Mouse (Mus musculus) monocyte, adult 59 days (primary cell): ENCODE data around the gene AW146154. TPM values are rescaled to one million over a fixed set of nuclear protein-coding genes. Genes with fewer than 3 reads are reported as not detected.

Source experiments
- total RNA-seq, 2 experiments: library from RNA; stranded (reverse); gene quantifications; one replicate each; pipeline ENCODE4 v1.2.4; 2023

The AW146154 gene
- total RNA-seq, result 1 to 10 TPM; 5.0 to 5.3 TPM

DNA sequence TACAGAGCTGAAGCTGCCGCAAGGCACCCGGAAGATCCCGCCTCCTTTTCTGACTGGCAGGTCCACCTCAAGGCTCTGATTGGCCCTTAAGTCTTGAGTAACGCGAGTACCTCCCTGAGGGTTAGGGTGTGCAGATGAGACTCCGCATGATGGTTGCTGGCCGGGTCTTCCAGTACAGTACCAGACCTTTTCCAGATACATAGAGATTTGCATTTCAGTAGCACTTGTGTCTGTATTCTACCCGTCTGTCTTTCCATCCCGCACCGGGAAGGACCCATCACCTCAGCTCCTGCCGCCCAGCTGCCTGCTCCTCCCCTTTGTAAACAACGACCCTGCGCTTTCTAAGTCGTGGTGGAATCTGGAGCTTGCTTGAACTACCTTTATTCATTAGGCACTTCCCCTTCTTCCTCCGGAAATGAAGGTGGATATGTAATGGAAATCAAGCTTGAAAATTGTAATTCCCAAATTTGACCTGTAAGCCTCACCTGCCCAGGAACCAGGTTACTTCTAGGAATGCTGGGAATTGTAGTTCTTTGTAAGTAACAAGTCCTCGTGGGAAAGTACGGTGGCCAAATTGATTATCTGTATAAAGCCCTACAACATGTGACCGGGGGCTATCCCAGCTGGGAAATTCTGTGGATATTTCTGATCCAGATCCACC lies at the start of gene AW146154, which contains the start of gene Gm20449:
Gene AW146154 (minus strand): TSS at position 502 of the 661 bp plus-strand sequence.
Gene Gm20449 (minus strand): TSS at position 29 of the 661 bp plus-strand sequence.

DNA sequence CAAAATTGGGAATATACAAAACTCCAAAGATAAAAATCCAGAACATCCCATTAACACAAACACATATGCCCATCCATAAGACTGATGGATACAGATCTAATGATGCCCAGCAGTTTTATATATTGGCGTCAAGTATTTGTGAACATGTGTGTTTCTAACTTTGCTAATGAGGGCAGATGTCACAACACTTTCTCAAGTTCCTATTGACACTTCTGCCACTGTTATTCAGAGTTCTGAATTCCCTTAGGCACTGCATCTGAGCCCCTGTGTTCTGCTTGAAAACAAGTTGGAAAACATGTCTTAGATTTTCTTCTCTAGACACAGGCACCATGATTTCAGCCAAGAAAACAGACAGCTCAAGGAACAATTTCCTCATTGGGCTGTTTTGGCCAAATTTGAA lies 51.1 kb downstream of the AW146154 start, which contains the start of gene Vmn2r57:
Gene Vmn2r57 (minus strand): TSS at position 101 of the 400 bp plus-strand sequence.

Other genes starting within 250 kb of the AW146154 start
- gene AI987944, start 106.5 kb downstream of the AW146154 start, total RNA-seq, result 10 to 100 TPM in 1 of 2 experiments, 1 to 10 TPM in 1; 8.0 to 11.2 TPM
- not detected for gene Vmn2r57, start 51.2 kb downstream of the AW146154 start, total RNA-seq
- under 1 TPM; 0.12 to 0.16 TPM for gene Gm20449, start 473 bp downstream of the AW146154 start, total RNA-seq
- not detected for gene Gm6871, start 73.8 kb upstream of the AW146154 start, total RNA-seq
- gene 2610021A01Rik, start 99.3 kb upstream of the AW146154 start, total RNA-seq, result 10 to 100 TPM; 10.4 to 14.9 TPM
- gene Zfp788, start 133.3 kb upstream of the AW146154 start, total RNA-seq, result 1 to 10 TPM; 6.8 to 9.5 TPM